Mouse (Mus musculus) c-Kit-negative CD71-positive TER-119-positive erythroid progenitor cells, embryonic 14.5 days (primary cell): ENCODE results near the gene Cbr1.
A peak's percentile ranks its signal among the peaks of the same experiment; 100 is the strongest.
"Not testable (repeated sequence)": the region's sequence is repeated elsewhere in the genome, so short reads cannot be mapped to it uniquely, and the experiment has no call there.

Source experiments
- DNase-seq: peaks from one replicate; pipeline ENCODE4 v3.0.0-alpha.2; 2013; ENCODE audit warnings: low read depth, low spot score

The Cbr1 gene

DNA sequence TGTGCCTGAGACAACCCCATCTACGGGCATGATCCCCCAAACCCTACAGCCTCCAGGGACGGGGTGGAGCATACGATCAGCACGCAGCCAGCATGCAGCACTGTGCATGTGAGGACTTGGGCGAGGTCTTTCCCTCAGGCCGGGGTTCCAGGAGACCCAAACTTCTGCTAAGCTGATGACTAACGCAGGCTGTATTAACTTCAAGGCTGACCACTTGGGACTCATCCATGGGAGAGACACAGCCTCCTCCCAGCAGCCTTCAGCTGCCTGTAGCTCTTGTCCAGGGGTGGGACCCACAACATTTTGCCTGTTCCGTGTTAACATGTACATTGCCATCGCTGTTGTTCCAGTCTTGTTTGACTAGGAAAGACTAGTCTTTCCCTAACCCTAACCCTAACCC lies 8.1 kb upstream of the Cbr1 start:
- DNase-seq: no peak

DNA sequence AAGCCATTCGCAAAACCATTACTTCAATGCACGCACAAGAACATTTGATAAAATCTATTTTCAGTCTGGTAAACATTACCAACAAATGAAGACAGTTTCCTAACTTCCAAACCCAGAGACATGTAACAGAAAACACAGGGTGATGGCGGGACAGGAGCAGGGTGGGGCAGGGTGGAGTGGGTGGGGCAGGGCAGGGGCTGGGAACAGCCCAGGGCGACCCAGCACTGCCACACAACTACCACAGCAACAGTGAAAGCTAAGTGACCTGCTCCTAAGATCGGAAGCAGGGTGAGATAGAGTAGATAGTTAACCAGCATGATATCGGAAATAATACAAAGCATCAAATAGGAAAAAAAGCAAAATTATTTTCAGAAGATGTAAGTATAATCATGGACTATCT lies 6.2 kb upstream of the Cbr1 start:
- DNase-seq: peak; percentile 21

GRCm38 (mm10) chr16:93603439-93604212 lies 2.0 kb upstream of the Cbr1 start, which contains the start of gene Setd4:
Gene Setd4 (minus strand): TSS chr16:93604063.
- peak; percentile 77 for DNase-seq

- no peak for DNase-seq
Measured at GRCm38 (mm10) chr16:93604481-93604969, 1.1 kb upstream of the Cbr1 start.

DNA sequence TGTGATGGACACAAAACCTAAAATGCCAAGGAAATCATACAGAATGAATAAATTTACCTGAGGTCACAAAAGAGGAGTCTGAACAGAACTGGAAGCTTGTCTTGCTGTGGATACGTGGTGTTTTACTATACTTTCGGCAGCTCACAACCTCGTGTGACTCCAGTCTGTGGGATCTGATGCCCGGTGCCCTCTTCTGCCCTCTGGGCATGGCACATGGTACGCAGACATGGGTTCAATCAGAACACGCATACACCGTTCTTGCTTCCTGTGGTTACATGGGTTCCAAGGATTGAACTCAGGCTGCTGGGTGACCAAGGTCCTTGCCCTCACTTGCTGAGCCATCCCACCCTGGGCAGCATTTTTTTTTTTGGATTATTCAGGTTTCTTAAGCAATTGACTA lies 493 bp downstream of the Cbr1 start:
- DNase-seq: no peak

GRCm38 (mm10) chr16:93607669-93608101 lies 2.0 kb downstream of the Cbr1 start:
- peak; percentile 61 for DNase-seq

- no peak for DNase-seq
Measured at GRCm38 (mm10) chr16:93608731-93609130, 3.1 kb downstream of the Cbr1 start.

DNA sequence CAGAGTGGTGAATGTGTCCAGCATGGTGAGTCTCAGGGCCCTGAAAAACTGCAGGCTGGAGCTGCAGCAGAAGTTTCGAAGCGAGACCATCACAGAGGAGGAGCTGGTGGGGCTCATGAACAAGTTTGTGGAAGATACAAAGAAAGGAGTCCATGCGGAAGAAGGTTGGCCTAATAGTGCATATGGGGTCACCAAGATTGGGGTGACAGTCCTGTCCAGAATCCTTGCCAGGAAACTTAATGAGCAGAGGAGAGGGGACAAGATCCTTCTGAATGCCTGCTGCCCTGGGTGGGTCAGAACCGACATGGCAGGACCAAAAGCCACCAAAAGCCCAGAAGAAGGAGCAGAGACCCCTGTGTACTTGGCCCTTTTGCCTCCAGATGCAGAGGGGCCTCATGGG lies 4.1 kb downstream of the Cbr1 start:
- DNase-seq: no peak

GRCm38 (mm10) chr16:93610961-93611360 lies 5.3 kb downstream of the Cbr1 start:
- DNase-seq: no peak

GRCm38 (mm10) chr16:93615118-93615870 lies 9.6 kb downstream of the Cbr1 start:
- peak; percentile 48 for DNase-seq

DNA sequence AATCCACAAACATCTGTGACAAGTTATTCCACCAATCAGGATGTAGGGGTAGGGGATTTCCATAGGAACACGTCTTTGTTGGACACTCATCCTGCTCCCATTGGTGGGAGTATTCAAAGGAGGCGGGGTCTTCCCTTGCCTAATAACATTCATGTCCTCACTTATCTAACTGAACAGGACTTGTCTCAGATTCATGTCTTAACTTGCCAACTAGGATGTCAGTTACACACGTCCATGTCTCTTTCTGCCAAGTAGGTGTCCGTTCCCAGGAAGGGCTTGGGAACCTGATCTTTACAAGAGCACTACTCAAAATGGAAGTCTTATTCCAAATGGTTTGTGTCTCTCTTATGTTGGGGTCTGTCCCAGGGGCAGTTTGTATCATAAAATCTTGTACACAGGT lies 18.1 kb downstream of the Cbr1 start:
- DNase-seq: not testable (repeated sequence)

GRCm38 (mm10) chr16:93624671-93625070 lies 19.0 kb downstream of the Cbr1 start:
- DNase-seq: no peak

GRCm38 (mm10) chr16:93626745-93627144 lies 21.1 kb downstream of the Cbr1 start:
- DNase-seq: no peak

DNA sequence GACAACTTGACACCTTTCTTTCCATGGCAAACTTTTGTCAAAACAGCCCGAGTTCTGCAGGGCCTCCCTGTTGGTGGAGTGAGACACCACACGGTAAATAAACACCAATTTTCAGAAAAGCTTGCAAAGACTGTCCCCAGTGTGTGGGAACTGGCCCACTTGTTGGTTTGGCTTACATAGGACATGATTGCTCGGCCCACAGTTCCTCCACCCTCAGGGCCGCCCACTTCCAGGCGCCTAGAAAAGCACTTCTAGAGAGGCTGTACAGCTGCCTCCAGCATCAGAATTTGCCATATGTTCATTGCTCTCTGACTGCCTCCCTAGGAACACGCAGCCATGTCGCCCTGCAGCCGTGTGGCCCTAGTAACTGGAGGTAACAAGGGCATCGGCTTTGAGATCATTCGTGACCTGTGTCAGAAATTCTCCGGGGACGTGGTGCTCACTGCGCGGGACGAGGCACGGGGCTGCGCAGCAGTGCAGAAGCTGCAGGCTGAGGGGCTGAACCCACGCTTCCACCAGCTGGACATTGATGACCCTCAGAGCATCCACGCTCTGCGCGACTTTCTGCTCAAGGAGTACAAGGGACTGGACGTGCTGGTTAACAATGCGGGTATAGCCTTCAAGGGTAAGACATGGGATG lies 22.2 kb downstream of the Cbr1 start, which contains the start of gene Gm5678:
Gene Gm5678 (plus strand): TSS at position 337 of the 640 bp plus-strand sequence.
- DNase-seq: no peak

- DNase-seq: no peak
Measured at GRCm38 (mm10) chr16:93644006-93644405, 38.4 kb downstream of the Cbr1 start.

- DNase-seq: no peak
Measured at GRCm38 (mm10) chr16:93648441-93649183, 43.0 kb downstream of the Cbr1 start.
